Mouse (Mus musculus): ENCODE results near the gene Sema5b.
"Not testable (repeated sequence)": the region's sequence is repeated elsewhere in the genome, so short reads cannot be mapped to it uniquely, and the experiment has no call there.

The Sema5b gene

DNA sequence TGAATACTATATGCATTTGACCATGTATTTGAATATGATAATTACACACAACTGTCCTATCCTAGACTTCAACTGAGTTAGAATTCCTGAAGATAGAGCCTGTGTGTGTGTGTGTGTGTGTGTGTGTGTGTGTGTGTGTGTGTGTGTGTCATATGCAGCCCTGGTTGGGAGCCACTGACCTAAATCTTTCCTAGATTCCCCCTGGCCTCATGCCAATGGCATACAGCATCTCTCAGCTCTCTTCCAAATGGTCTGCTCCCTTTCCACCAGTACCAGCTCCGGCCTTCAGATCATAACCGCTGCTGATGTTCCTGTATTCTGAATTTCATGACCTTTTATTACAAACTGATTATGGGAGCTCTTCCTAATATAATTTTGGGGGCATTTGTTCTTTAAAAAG, 8.4 kb downstream of the Sema5b start:
- in situ Hi-C loops (cut with MboI, MseI) = no loop called here

DNA sequence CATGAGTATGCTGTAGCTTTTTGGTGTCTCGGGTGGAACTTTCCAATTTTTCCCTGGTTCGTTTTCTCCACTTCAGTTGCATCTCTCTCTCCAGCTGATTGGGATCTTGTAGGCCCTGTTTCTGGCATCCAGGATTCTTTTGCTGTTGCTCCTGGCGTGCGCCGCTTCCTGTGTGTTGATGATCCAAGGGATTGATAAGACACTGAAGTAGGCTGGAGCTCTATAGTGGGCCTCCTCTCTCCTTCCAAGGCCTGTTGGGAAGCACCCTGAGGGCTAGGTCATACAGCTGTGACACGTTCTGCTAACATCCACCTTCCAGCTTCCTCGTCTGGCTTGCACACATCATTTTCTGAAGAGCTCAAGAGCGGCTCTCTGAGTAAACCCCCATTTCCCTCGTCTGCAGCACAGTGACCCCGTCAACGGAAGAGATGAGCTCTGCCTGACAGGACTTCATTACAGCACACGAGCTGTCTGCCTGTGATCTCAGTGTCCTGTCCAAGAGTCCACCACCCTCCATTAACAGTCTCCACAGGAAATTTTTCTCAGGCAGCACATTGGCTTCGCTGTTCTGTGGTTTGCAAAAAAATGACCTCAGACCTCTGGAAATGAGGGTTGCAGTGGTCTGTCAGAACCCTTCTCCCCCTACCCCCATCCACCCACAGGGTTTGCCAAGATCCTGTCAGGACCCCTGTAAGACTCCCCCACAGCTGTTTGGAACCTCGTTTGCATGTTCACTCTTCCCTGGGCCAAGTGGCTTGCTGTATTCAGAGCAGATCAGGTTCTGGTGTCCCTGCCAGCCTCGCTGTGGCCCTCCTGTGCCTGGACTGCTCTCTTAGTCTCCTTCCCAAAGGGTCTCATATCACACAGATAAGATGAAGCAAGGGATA, 14.9 kb downstream of the Sema5b start:
- in situ Hi-C loops (cut with MboI, MseI) = no loop called here

- in situ Hi-C loops (cut with MboI, MseI) = no loop called here
These were observed 16.1 kb downstream of the Sema5b start for GRCm38 (mm10) chr16:35557038-35557437.

- in situ Hi-C loops (cut with MboI, MseI) = no loop called here
These were observed 20.6 kb downstream of the Sema5b start for GRCm38 (mm10) chr16:35561541-35561940.

DNA sequence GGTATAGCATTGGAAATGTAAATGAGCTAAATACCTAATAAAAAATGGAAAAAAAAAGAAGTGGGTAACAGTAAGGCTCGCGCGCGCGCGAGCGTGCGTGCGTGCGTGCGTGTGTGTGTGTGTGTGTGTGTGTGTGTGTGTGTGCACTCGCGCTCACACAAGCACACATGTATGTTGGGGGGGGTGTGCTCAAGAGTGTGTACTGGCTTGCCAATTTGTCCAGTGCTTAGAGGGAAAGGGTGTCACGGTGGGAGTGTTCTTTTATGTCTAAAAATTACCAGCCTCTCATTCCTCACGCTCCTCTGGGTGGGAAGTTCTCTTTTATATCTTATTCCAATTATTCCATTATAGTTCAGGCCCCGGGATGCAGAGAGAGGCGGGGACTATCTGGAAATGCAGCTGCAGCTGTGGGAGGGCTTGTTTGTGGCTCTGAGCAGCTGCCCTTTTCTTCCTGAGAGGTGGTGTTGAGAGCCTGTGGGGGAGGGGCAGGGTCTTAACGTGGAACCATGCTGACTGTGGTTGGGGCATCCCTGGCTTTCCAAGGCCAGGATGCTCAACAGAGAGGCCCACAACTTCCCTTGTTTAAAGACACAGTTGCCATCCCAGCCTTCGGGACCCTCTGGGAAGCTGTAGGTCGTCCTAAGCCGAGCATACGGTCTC, 23.4 kb downstream of the Sema5b start:
- in situ Hi-C loops (cut with MboI, MseI) = no loop called here

GRCm38 (mm10) chr16:35565601-35566000, 24.7 kb downstream of the Sema5b start:
- in situ Hi-C loops (cut with MboI, MseI) = not testable (repeated sequence)

DNA sequence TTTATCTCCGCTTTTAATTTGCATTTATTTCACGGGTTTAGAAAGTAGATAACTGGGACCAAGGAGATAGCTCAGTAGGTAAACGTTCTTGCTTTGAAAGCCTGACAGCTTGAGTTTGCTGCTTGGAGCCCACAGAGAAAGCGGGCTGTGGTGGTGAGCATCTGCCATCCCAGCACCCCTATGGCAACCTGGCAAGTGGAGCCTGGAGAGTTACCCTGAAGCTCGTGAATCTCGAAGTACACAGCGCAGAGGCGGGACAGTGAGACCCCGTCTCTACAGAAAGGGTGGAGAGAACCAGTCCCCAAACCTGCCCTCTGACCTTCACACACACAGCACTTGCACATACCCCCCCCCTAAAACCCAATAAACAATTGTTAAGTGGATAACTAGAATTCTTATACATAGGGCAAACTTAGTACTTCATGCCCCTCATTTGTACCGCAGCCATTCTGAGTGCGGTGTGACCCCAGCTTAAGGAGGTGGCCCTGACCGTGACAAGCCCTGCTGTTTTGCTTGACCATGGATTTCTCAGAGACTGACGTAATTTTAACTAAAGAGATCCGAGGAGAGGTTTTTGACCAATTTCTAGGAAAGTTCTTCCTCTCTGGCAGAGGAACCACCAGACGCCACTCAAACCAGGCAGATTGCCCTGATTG, 27.4 kb downstream of the Sema5b start:
- in situ Hi-C loops (cut with MboI, MseI) = no loop called here

- in situ Hi-C loops (cut with MboI, MseI) = no loop called here
These were observed 28.4 kb downstream of the Sema5b start for GRCm38 (mm10) chr16:35569347-35569746.

DNA sequence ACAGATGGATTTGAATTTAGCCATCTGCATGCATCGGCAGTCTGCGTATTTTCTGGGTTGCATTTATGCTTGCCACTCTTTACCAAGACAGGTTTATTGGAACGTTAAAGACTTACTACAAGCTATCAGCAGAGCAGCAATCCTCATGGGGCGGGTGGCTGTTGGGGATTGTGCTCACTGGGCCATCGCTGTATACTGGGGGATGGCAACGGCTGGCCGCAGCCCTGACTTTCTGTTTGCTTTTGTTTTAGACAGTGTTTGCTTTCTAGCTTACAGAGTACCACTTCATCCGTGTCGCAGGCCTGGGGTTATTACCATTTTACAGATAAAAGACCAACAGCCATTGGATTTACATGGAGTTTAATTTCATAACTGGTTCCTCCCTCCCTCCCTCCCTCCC, 28.8 kb downstream of the Sema5b start:
- in situ Hi-C loops (cut with MboI, MseI) = no loop called here

GRCm38 (mm10) chr16:35570627-35571026, 29.7 kb downstream of the Sema5b start:
- in situ Hi-C loops (cut with MboI, MseI) = no loop called here

DNA sequence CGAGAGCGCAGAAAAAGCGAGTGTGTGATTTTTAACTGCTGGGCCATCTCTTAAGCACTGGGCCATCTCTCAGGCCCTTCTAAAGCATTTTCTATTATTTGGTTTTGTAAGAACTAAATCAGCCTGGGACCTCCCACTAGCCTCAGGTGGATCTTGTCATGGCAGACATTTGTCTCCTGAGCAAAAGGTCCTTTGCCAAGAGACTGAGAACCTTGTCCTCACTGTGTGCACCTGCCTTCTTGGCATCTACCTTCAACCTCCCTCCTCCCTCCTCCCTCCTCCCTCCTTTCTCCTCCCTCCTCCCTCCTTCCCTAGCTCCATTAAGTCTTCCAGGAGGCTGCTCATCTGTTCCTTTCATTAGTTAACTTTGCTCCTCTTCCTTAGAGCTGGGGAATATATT, 32.6 kb downstream of the Sema5b start:
- in situ Hi-C loops (cut with MboI, MseI) = no loop called here

DNA sequence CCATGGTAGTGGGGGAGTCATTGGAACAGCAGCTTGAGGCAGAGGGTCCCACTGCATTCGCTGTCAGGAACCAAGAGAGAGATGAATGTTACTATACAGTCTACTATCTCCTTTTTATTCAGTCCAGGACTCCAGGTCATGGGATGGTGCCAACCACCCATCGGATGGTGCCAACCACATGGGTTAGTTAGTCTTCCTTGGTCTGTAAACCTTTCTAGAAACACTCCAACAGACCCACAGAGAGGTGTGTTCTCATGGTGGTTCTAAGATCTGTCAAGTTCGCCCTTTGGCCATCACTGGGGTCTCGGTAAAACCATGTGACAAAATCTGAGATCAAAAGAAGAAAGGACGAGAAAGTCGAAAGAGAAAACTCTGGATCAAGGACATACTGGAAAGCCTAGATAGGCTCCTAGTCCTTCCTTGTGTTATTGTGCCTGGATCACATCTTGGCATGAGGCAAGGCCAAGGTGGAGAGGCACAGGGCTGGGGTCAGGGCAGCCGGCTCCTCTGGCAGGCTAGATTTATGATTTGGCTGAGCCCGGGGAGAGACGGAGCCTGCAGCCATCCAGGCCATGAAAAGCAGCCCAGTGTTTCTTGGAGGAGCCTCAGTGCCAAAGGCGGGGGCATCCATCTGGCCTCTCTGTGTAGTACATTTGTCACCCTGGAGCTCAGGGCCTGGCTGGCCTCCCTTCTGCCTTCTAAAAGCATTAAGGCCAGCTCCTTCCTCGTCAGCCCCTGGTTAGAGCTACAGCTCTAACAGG, 36.4 kb downstream of the Sema5b start:
- in situ Hi-C loops (cut with MboI, MseI) = no loop called here

DNA sequence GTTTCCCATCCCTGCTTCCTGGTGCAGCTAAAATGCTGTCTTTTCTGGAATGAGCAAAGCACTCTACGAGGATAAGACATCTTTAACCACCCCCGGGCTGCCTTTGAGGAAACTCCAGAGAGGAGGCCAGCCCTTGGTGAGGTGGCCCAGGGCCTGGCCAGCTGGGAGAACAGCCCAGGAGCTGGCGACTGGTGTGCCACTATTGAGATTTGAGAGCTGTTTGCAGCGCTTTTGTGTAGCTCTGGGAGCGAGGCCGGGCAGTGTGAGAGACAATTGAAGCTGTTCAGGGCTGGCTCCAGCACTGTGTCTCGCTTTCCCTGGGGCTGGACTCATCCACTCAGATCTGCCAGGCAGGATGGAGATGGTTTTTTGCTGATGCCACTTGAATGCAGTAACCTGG, 40.4 kb downstream of the Sema5b start:
- in situ Hi-C loops (cut with MboI, MseI) = no loop called here

DNA sequence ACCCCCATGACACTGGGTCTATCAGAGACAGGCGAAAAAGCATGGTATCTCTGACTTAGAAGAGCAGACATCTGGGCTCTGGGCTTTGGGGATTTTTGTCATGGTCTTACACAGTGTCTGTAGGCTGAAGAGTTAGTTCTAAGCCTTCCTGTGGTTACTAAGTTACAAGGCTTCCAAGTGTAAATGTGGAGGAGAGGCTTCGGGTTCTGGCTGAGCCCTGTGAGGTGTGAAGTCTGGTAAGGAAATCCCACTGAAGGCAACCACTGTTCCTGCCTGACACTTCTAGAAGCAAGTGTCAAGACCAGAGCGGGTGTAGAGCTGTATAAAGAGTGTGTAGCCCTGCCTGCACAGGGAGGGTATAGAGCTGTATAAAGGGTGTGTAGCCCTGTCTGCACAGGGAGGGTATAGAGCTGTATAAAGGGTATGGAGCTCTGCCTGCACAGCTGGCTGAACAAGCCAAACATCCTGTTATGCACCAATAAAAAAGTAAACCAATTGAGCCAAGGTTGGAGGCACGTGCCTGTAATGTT, 42.7 kb downstream of the Sema5b start:
- in situ Hi-C loops (cut with MboI, MseI) = no loop called here

- in situ Hi-C loops (cut with MboI, MseI) = no loop called here
These were observed 44.3 kb downstream of the Sema5b start for GRCm38 (mm10) chr16:35585126-35585694.

DNA sequence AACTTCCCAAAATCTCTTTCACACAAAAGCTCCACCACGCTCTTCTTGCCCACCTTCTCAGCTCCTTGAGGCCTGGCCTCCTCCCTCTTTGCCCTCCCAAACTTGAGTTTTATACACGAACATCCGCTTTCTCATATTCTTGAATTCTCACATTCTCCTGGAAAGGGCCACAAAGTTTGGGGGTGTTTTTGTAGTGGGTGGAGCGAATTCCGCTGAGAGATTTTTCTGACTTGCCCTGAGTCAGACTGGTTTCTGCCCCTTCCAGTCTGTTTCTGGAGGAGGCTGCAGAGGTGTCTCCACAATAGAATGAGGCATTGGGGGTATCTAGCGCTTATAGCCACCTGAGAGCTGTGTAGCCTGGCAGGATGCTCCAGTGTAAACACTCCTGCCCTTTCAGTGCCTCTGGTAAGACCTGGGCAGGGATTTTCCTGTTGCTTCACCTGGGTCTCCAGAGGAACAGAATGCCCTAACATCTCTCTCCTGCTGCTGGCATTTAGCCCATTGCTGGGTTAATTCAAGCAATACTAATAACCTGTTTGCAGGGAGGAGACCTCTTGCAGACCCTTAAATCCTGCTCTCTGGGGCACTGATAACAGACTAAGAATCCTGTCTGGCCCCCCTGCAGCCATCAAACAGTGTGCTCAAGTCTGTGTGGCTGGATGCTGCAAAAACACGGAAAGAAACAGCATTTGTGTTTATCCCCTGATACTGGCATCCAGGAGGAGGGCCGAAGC, 46.3 kb downstream of the Sema5b start:
- in situ Hi-C loops (cut with MboI, MseI) = no loop called here

DNA sequence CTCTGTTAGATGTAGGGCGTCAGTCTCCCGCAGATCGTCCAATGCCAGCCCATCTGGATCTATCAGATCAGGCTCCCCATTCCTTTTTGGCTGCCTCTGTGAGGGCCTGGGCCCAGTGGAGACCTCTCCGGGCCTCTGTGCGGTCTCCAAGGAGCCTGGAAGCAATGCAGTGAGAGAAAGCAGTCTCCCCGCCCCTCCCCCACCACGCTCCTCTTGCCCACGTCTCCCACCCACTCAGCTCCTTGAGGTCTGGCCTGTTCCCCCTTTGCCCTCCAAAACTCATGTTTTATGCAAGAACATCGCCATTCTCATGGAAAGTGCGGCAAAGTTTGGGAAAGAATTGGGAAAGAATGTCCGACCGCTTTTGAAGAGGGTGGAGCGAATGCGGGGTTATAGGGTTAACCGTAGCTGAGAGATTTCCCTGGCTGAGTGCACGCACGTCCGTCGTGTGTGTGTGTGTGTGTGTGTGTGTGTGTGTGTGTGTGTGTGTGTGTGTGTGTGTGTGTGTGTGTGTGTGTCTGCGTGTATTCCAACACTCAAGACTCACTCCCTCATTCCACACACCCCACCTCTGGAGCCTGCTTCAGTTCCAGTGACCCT, 47.0 kb downstream of the Sema5b start:
- in situ Hi-C loops (cut with MboI, MseI) = no loop called here

DNA sequence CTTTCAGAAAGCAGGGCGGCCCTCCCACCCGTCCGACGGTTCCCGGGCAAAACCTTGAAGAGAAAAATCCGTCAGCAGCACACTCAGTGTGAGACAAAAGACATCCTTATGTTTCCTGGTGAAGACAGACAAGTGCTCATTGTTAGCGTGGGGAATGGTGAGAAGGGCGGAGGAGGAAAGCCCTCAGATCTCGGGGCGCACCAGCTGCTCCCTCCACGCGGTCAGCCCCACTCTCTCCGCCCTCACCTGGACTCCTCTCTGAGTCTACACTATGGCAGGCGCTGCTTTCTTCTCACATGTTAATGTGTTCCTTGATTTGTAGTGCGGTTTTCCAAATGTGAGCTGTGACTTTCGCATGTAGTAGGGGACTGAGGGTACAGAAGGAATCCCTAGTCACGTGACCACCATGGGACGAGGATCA, 47.8 kb downstream of the Sema5b start:
- in situ Hi-C loops (cut with MboI, MseI) = no loop called here

DNA sequence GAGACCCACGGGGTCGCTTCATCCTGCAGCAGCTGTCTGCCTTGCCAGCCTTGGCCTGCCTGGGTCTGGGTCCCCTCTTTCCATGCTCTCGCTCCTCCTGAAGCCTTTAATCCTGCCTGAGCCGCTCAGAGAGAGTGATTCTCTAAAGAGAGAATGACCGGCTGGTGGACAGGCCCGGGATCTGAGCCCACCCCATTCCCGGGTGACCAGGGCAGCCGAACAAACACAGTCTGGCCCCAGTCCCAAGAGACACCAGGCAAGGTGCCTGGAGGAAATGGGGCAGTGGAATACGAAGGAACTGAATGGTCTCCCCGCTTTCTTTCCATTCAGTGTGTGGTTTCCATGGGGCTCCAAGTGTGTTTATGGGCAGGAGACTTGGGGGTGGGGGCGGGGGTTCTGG, 50.8 kb downstream of the Sema5b start:
- in situ Hi-C loops (cut with MboI, MseI) = no loop called here
